Mouse (Mus musculus) bone marrow, adult 2 months (tissue): Measurements from ENCODE around the gene Carmil1.

Experiments
- CTCF ChIP-seq: fragments of 200-500 bp; IDR thresholded peaks from 2 replicates; pipeline ENCODE4 v1.5.1; 2011; ENCODE audit warnings: low read length, control low read depth; ENCODE audit not compliant: control insufficient read depth, insufficient read depth
- POLR2A ChIP-seq: fragments of 200-500 bp; IDR thresholded peaks from 2 replicates; pipeline ENCODE4 v1.6.1; 2011; ENCODE audit warnings: low read depth, mild to moderate bottlenecking, control low read depth, low read length, borderline replicate concordance; ENCODE audit not compliant: control insufficient read depth

DNA sequence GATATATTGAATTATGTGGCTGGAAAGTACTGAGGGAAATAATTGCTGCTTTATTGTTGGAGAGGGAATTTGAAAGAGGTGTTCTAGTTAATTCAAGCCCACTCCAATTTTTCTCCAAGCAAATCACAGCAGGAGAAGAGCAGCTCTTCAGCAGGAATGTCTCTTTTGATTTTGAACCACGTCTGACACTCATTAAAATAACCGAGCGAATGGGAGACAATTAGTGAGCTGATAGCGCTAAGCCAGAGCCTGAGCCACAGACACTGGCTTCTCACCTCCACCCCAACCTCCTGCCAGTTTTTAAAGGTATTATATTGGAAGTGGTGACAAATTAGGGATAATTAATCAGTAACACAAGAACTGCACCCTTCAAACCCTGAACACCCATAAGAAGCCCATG lies 217.8 kb downstream of the Carmil1 start:
- TF ChIP-seq POLR2A = no peak
- no peak for TF ChIP-seq CTCF
